Mouse (Mus musculus): ENCODE measurements around the gene Kalrn. TPM values are rescaled to one million over a fixed set of nuclear protein-coding genes. Genes with fewer than 3 reads are reported as not detected.

The Kalrn gene
- polyA plus RNA-seq, 1 experiment from 2014 or later, result 30.5 TPM

- DNase-seq (ENCODE audit: low spot score) (no peak), ATAC-seq (ENCODE audit: low FRiP score) (no peak)
- no peaks in the 10 kb centered on the region for H3K9me3 ChIP-seq (ENCODE audit: control insufficient read depth, low read length)
- no peak overlapping the region for H3K4me3 ChIP-seq (replicated peaks; ENCODE audit: low read length)
- H3K4me1 ChIP-seq (replicated peaks; ENCODE audit: control insufficient read depth, insufficient read depth, low read length), result no peaks in the 10 kb centered on the region
- no peaks in the 10 kb centered on the region for H3K27me3 ChIP-seq (ENCODE audit: control insufficient read depth, insufficient read depth, low read length)
- no peak overlapping the region for H3K4me2 ChIP-seq (replicated peaks)
- WGBS, result 91% methylated on average over 3 of the region's 3 CpGs
- no peak overlapping the region for H3K9ac ChIP-seq
- H3K27ac ChIP-seq, result no peak overlapping the region
- no peaks in the 10 kb centered on the region for H3K36me3 ChIP-seq (replicated peaks; ENCODE audit: control insufficient read depth, insufficient read depth)
Measured at GRCm38 (mm10) chr16:34071223-34071825, 502.0 kb downstream of the Kalrn start.

GRCm38 (mm10) chr16:34069481-34069880, 503.9 kb downstream of the Kalrn start:
- Histone ChIP-seq H3K4me3 (replicated peaks; ENCODE audit: low read length) (no peak overlapping the region), H3K9ac (no peak overlapping the region), H3K27ac (no peak overlapping the region), H3K9me3 (ENCODE audit: control insufficient read depth, low read length) (no peaks in the 10 kb centered on the region), H3K4me2 (replicated peaks) (no peak overlapping the region), H3K4me1 (replicated peaks; ENCODE audit: control insufficient read depth, insufficient read depth, low read length) (no peaks in the 10 kb centered on the region), H3K36me3 (replicated peaks; ENCODE audit: control insufficient read depth, insufficient read depth) (no peaks in the 10 kb centered on the region), H3K27me3 (ENCODE audit: control insufficient read depth, insufficient read depth, low read length) (no peaks in the 10 kb centered on the region)
- ATAC-seq (ENCODE audit: low FRiP score) (no peak), DNase-seq (ENCODE audit: low spot score) (no peak)
- 84% methylated on average over 3 of the region's 3 CpGs for WGBS

DNA sequence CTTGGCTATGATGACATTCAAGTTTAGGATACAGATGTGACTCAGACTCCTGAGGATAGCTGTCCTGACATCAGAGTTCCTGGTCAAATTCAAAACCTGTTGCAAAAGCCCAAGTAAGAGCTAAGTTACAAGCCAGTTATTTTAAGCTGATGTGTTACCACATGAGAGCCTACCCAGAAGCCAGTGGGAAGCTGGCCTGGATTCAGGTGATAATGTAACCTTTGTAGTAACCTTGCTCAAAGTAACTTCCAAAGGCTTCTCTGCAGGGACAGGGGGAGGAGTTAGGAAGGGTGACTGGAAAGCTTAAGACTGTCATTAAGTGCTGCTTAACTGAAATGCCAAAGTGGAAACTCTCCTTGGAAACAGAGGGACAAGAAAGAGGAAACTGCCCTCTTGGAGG, 506.4 kb downstream of the Kalrn start:
- no peak overlapping the region for H3K9ac ChIP-seq
- DNase-seq (ENCODE audit: low spot score) (no peak), ATAC-seq (ENCODE audit: low FRiP score) (no peak)
- H3K4me1 ChIP-seq (replicated peaks; ENCODE audit: control insufficient read depth, insufficient read depth, low read length), result no peaks in the 10 kb centered on the region
- no peak overlapping the region for H3K4me2 ChIP-seq (replicated peaks)
- no peaks in the 10 kb centered on the region for H3K9me3 ChIP-seq (ENCODE audit: control insufficient read depth, low read length)
- no peaks in the 10 kb centered on the region for H3K36me3 ChIP-seq (replicated peaks; ENCODE audit: control insufficient read depth, insufficient read depth)
- no peak overlapping the region for H3K27ac ChIP-seq
- H3K4me3 ChIP-seq (replicated peaks; ENCODE audit: low read length), result no peak overlapping the region
- no peaks in the 10 kb centered on the region for H3K27me3 ChIP-seq (ENCODE audit: control insufficient read depth, insufficient read depth, low read length)

DNA sequence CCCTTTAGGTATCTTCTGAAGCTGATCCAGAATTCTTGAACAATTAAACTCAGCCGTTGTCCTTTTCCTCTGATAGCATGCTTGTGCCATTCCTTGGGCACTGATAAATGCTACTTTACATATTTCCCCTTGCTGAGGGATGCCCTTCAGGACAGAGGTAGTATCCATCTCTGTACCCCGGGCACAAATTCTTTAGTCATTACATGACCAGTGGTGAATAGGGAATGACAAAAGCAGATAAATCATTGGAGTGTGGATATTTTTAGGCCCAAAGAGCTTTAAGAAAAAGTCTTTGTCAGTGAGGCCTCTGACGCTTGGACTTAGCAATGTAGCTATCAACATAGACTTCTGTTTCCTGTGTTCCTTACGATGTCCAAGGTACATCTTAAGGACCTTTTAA, 507.0 kb downstream of the Kalrn start:
- Histone ChIP-seq H3K27me3 (ENCODE audit: control insufficient read depth, insufficient read depth, low read length) (no peaks in the 10 kb centered on the region), H3K9ac (no peak overlapping the region), H3K4me3 (replicated peaks; ENCODE audit: low read length) (no peak overlapping the region), H3K4me2 (replicated peaks) (no peak overlapping the region), H3K36me3 (replicated peaks; ENCODE audit: control insufficient read depth, insufficient read depth) (no peaks in the 10 kb centered on the region), H3K9me3 (ENCODE audit: control insufficient read depth, low read length) (no peaks in the 10 kb centered on the region), H3K4me1 (replicated peaks; ENCODE audit: control insufficient read depth, insufficient read depth, low read length) (no peaks in the 10 kb centered on the region), H3K27ac (no peak overlapping the region)
- DNase-seq (ENCODE audit: low spot score), result no peak
- 95% methylated on average over 4 of the region's 4 CpGs for WGBS
- no peak for ATAC-seq (ENCODE audit: low FRiP score)

DNA sequence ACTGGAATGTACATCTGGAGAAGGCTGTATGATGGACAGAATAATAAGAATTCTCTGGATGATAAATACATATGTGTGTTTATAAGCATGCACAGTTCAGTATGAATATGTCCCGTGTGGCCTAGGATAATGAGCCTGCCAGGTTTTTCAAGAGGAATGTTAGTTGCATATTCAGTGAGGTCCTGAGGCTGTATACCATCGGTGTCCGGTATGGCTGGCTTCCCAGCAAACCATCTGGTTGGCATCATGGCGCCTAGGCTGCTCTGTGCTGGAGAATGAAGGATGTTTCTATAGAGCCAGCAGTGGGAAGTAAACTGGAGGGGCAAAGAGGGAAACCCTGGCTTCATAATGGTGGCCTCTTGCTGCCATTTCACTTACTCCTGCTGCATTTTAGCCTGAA, 510.0 kb downstream of the Kalrn start:
- WGBS, result 64% methylated on average over 4 of the region's 4 CpGs
- Histone ChIP-seq H3K27ac (no peak overlapping the region), H3K27me3 (ENCODE audit: control insufficient read depth, insufficient read depth, low read length) (no peaks in the 10 kb centered on the region), H3K9me3 (ENCODE audit: control insufficient read depth, low read length) (no peaks in the 10 kb centered on the region), H3K4me3 (replicated peaks; ENCODE audit: low read length) (no peak overlapping the region), H3K4me1 (replicated peaks; ENCODE audit: control insufficient read depth, insufficient read depth, low read length) (no peaks in the 10 kb centered on the region), H3K36me3 (replicated peaks; ENCODE audit: control insufficient read depth, insufficient read depth) (no peaks in the 10 kb centered on the region), H3K9ac (no peak overlapping the region), H3K4me2 (replicated peaks) (no peak overlapping the region)
- no peak for ATAC-seq (ENCODE audit: low FRiP score)
- DNase-seq (ENCODE audit: low spot score), result peak; percentile 40

GRCm38 (mm10) chr16:34061661-34062060, 511.7 kb downstream of the Kalrn start:
- Histone ChIP-seq H3K4me3 (replicated peaks; ENCODE audit: low read length) (no peak overlapping the region), H3K27me3 (ENCODE audit: control insufficient read depth, insufficient read depth, low read length) (no peaks in the 10 kb centered on the region), H3K9ac (no peak overlapping the region), H3K27ac (no peak overlapping the region), H3K36me3 (replicated peaks; ENCODE audit: control insufficient read depth, insufficient read depth) (no peaks in the 10 kb centered on the region), H3K4me1 (replicated peaks; ENCODE audit: control insufficient read depth, insufficient read depth, low read length) (no peaks in the 10 kb centered on the region), H3K4me2 (replicated peaks) (no peak overlapping the region), H3K9me3 (ENCODE audit: control insufficient read depth, low read length) (no peaks in the 10 kb centered on the region)
- 91% methylated on average over 1 of the region's 1 CpGs for WGBS
- DNase-seq (ENCODE audit: low spot score) (no peak), ATAC-seq (ENCODE audit: low FRiP score) (no peak)

DNA sequence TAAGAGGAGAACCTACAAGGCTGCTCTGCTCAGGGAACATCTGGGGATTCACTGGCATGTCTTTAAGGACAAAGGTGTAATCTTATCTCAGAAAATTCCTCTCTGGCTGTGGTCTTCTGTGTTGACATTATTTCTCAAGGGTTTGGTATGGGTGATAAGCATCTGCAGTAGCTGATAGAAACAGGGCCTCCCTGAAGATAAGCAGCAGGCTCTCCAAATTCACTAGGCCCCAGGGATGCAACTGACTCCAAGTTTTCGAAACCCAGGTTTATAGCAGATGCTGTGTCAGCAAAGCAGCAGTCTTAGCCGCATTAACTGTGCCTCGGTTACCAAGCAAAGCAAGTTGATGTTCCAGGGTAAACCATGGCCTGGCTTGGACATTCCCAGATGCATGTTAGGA, 514.7 kb downstream of the Kalrn start:
- no peaks in the 10 kb centered on the region for H3K27me3 ChIP-seq (ENCODE audit: control insufficient read depth, insufficient read depth, low read length)
- no peaks in the 10 kb centered on the region for H3K9me3 ChIP-seq (ENCODE audit: control insufficient read depth, low read length)
- H3K4me2 ChIP-seq (replicated peaks), result no peak overlapping the region
- ATAC-seq (ENCODE audit: low FRiP score), result no peak
- no peak overlapping the region for H3K9ac ChIP-seq
- H3K4me3 ChIP-seq (replicated peaks; ENCODE audit: low read length), result no peak overlapping the region
- H3K36me3 ChIP-seq (replicated peaks; ENCODE audit: control insufficient read depth, insufficient read depth), result peaks cover 15% of the 10 kb centered on the region
- no peak for DNase-seq (ENCODE audit: low spot score)
- H3K4me1 ChIP-seq (replicated peaks; ENCODE audit: control insufficient read depth, insufficient read depth, low read length), result no peaks in the 10 kb centered on the region
- 84% methylated on average over 3 of the region's 3 CpGs for WGBS
- H3K27ac ChIP-seq, result no peak overlapping the region

DNA sequence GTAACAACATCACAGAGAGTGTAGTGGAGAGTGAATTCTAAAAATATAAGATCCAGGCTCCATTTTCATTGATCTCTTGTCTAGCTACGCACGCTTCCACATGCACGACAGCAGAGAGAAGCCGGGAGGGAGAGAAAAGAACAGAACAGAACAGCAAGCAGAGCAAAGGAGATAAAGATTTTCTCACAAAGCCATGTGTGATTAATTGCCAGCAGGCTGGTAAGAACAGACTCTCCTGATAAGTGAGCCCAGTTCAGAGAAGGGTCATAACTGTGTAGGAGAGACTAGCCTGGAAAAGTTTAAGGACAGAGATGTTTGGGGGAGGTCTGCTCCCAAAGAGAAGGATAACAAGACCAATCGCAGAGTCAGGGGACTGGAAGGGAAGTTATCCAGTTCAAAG, 515.9 kb downstream of the Kalrn start:
- peaks cover 26% of the 10 kb centered on the region for H3K36me3 ChIP-seq (replicated peaks; ENCODE audit: control insufficient read depth, insufficient read depth)
- H3K4me2 ChIP-seq (replicated peaks), result no peak overlapping the region
- no peak overlapping the region for H3K9ac ChIP-seq
- H3K27me3 ChIP-seq (ENCODE audit: control insufficient read depth, insufficient read depth, low read length), result no peaks in the 10 kb centered on the region
- no peak for DNase-seq (ENCODE audit: low spot score)
- WGBS, result 83% methylated on average over 5 of the region's 5 CpGs
- ATAC-seq (ENCODE audit: low FRiP score), result no peak
- H3K27ac ChIP-seq, result no peak overlapping the region
- H3K9me3 ChIP-seq (ENCODE audit: control insufficient read depth, low read length), result no peaks in the 10 kb centered on the region
- H3K4me3 ChIP-seq (replicated peaks; ENCODE audit: low read length), result no peak overlapping the region
- no peaks in the 10 kb centered on the region for H3K4me1 ChIP-seq (replicated peaks; ENCODE audit: control insufficient read depth, insufficient read depth, low read length)

GRCm38 (mm10) chr16:34056418-34057111, 516.8 kb downstream of the Kalrn start:
- H3K4me2 ChIP-seq (replicated peaks), result no peak overlapping the region
- H3K27me3 ChIP-seq (ENCODE audit: control insufficient read depth, insufficient read depth, low read length), result no peaks in the 10 kb centered on the region
- no peak overlapping the region for H3K9ac ChIP-seq
- no peak overlapping the region for H3K4me3 ChIP-seq (replicated peaks; ENCODE audit: low read length)
- ATAC-seq (ENCODE audit: low FRiP score) (no peak), DNase-seq (ENCODE audit: low spot score) (no peak)
- no peaks in the 10 kb centered on the region for H3K9me3 ChIP-seq (ENCODE audit: control insufficient read depth, low read length)
- no peak overlapping the region for H3K27ac ChIP-seq
- peaks cover 26% of the 10 kb centered on the region for H3K36me3 ChIP-seq (replicated peaks; ENCODE audit: control insufficient read depth, insufficient read depth)
- H3K4me1 ChIP-seq (replicated peaks; ENCODE audit: control insufficient read depth, insufficient read depth, low read length), result no peaks in the 10 kb centered on the region
- 79% methylated on average over 10 of the region's 10 CpGs for WGBS

DNA sequence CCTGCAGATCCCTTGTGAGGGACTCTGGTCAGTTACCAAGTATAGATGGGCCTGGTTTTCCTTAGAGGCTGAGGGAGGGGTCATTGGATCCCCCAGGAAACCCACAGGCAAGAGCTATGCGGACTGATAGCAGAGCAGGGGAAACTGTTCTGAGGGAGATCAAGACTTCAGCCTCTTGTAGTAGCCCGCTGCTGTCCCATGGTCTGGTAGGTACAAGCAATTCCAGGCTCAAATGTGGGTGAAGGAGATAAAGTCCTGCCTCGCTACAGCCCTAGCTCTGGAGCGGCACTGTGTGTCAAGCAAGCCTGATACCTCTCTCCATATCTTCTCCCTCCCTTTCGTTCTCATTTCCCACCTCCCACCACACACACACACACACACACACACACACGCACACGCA, 523.2 kb downstream of the Kalrn start:
- Histone ChIP-seq H3K27me3 (ENCODE audit: control insufficient read depth, insufficient read depth, low read length) (no peaks in the 10 kb centered on the region), H3K9me3 (ENCODE audit: control insufficient read depth, low read length) (no peaks in the 10 kb centered on the region), H3K9ac (no peak overlapping the region), H3K4me2 (replicated peaks) (no peak overlapping the region), H3K36me3 (replicated peaks; ENCODE audit: control insufficient read depth, insufficient read depth) (peaks cover 45% of the 10 kb centered on the region), H3K4me1 (replicated peaks; ENCODE audit: control insufficient read depth, insufficient read depth, low read length) (no peaks in the 10 kb centered on the region), H3K27ac (no peak overlapping the region), H3K4me3 (replicated peaks; ENCODE audit: low read length) (no peak overlapping the region)
- DNase-seq (ENCODE audit: low spot score), result no peak
- no peak for ATAC-seq (ENCODE audit: low FRiP score)
- 89% methylated on average over 6 of the region's 7 CpGs for WGBS

Measured in hindbrain, embryonic 14.5 days (tissue).